Mouse (Mus musculus): ENCODE data around the gene Prpf40a.

DNA sequence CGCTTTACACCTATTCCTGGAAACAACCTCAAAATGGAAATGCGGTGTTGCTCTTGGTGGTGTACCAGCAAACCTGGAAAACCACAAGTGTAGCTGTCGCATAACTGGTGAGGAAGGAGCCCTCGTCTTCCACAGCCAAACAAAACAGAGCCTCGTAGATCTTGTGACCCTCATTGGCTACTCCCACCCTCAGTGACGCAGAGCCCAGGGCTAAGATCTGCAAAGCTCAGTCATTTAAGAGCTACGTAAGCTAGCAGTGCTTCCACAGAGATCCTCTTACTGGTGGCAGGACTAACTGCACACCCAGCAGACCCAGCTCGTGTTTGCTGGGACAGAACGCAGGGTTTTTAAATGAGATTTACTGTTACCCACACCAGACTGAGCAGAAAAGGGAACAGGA, 96.1 kb downstream of the Prpf40a start:
- no peak for TF ChIP-seq CTCF (IDR thresholded peaks at IDR 0.05; ENCODE audit: borderline replicate concordance, extremely low read depth, insufficient read depth, insufficient read length)
- no peak for TF ChIP-seq POLR2A (IDR thresholded peaks at IDR 0.05; ENCODE audit: borderline replicate concordance, extremely low read depth, insufficient read depth, insufficient read length, poor library complexity, severe bottlenecking)

Measured in brain, embryonic 14.5 days (tissue).